Mouse (Mus musculus) neural tube, embryonic 11.5 days (tissue): ENCODE measurements around the gene Nbea. TPM values are rescaled to one million over a fixed set of nuclear protein-coding genes. Genes with fewer than 3 reads are reported as not detected.

Experiments used
- ATAC-seq: fragments of 200-750 bp; cut with Nextera tagmentation; 2 replicates; pipeline ENCODE4 v1.8.0; 2017; ENCODE audit warnings: moderate number of reproducible peaks, mild to moderate bottlenecking, moderate TSS enrichment, moderate library complexity; ENCODE audit not compliant: insufficient read depth, low FRiP score, low TSS enrichment
- DNase-seq: peaks from one replicate; pipeline ENCODE4 v3.0.0-alpha.2; 2015; ENCODE audit warnings: low spot score
- H3K27ac ChIP-seq: fragments of 300-500 bp; sonication (generic); 2 replicates; pipeline ENCODE4 v1.5.1; 2014; ENCODE audit warnings: low read depth, mild to moderate bottlenecking, low read length
- H3K27me3 ChIP-seq: fragments of 300-500 bp; sonication (generic); 2 replicates; pipeline ENCODE4 v1.6.1; 2014; ENCODE audit warnings: mild to moderate bottlenecking, low read length, mixed read lengths; ENCODE audit not compliant: control insufficient read depth, insufficient read depth
- H3K36me3 ChIP-seq: fragments of 300-500 bp; sonication (generic); 2 replicates; pipeline ENCODE4 v1.6.1; 2014; ENCODE audit warnings: mild to moderate bottlenecking, low read length, moderate library complexity, mixed read lengths; ENCODE audit not compliant: control insufficient read depth, insufficient read depth
- H3K4me1 ChIP-seq: fragments of 300-500 bp; sonication (generic); 2 replicates; pipeline ENCODE4 v1.6.1; 2014; ENCODE audit warnings: low read length, mixed read lengths; ENCODE audit not compliant: control insufficient read depth, insufficient read depth
- H3K4me2 ChIP-seq: fragments of 300-500 bp; sonication (generic); 2 replicates; pipeline ENCODE4 v1.6.1; 2014; ENCODE audit warnings: low read depth, mild to moderate bottlenecking, moderate library complexity
- H3K4me3 ChIP-seq: fragments of 300-500 bp; sonication (generic); 2 replicates; pipeline ENCODE4 v1.5.1; 2014; ENCODE audit warnings: low read depth, low read length
- H3K9ac ChIP-seq: fragments of 300-500 bp; sonication (generic); 2 replicates; pipeline ENCODE4 v1.6.1; 2014; ENCODE audit warnings: mild to moderate bottlenecking, low read length
- H3K9me3 ChIP-seq: fragments of 300-500 bp; sonication (generic); 2 replicates; pipeline ENCODE4 v1.6.1; 2016; ENCODE audit warnings: low read length; ENCODE audit not compliant: control insufficient read depth
- WGBS: fragments of 180-500 bp; shearing (Covaris S2); extraction: QIAGEN DNeasy Blood & Tissue Kit; methylation state at CpG from one replicate; pipeline ENCODE4 v1.1.7; 2014; 5-methylcytosine and 5-hydroxymethylcytosine counted together
- polyA plus RNA-seq: library from polyadenylated mRNA; unstranded; fragments of >200 nt; fragmentation: Nextera tagmentation; extraction: Ambion mirVana; gene quantifications from 2 replicates; pipeline ENCODE4 v1.2.1, GENCODE M21; 2014

The Nbea gene
- polyA plus RNA-seq, 1 experiment from 2014 or later: 18.8 TPM

DNA sequence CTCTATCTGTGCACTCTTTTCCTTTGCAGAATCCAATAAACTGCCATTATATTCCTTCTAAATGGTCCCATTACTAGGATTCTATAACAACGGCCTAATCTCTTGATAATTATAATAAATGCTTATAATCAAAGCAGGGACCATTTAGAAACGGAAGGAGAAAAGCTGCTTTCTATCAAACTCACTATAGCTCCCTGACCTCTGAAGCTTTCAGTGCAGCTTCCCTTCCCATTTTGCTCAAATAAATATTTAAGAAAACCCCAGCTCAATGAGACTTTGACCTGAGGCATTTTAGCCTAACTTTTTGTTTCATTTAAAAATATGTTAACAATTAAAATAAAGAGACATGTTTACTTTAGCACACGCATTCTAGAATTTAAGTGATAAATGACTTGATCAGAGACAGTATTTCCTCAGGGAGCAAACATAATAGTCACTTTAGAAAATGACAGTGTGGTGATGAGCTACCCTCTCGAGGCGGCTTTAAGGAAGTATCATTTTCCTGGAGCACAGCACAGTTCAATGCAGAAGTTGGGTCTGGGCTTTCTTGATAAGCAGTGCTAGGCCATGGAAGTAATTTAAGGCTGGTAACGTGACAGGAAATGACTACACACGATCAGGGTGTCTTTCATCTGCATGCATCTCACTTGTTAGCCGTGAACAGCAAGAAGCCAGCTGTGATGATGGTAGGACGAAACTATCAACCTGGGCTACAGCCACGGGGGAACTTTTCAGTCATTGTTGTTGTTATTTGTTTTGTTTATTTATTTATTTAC, 354.8 kb downstream of the Nbea start:
- Histone ChIP-seq H3K4me3 (no peak overlapping the region), H3K9ac (no peak overlapping the region), H3K9me3 (no peaks in the 10 kb centered on the region), H3K27ac (no peak overlapping the region), H3K4me1 (no peaks in the 10 kb centered on the region), H3K27me3 (no peaks in the 10 kb centered on the region), H3K36me3 (no peaks in the 10 kb centered on the region), H3K4me2 (no peak overlapping the region)
- no peak for DNase-seq
- ATAC-seq: no peak
- WGBS: 58% methylated on average over 10 of the region's 10 CpGs

DNA sequence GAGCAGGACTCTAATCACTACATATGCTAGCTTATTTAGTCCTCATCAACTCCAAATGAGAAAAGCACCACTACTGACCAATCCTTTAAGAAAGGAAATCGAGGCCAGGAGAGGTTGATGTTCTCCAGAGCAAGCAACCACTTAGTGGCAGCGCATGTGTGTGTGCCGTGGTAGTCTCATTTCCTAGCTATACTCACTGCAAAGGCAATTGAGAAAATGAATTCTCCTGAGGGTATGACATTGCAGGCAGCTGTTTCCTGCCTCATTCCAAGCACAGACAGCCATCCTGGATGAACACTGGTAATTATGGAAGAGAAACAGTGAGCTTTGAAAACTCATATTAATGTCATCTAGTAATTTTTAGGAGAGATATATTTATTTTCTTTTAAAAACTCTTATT, 358.6 kb downstream of the Nbea start:
- 72% methylated on average over 3 of the region's 3 CpGs for WGBS
- Histone ChIP-seq H3K27me3 (no peaks in the 10 kb centered on the region), H3K36me3 (no peaks in the 10 kb centered on the region), H3K4me2 (no peak overlapping the region), H3K4me1 (no peaks in the 10 kb centered on the region), H3K27ac (no peak overlapping the region), H3K9ac (no peak overlapping the region), H3K4me3 (no peak overlapping the region), H3K9me3 (no peaks in the 10 kb centered on the region)
- DNase-seq (no peak), ATAC-seq (no peak)

DNA sequence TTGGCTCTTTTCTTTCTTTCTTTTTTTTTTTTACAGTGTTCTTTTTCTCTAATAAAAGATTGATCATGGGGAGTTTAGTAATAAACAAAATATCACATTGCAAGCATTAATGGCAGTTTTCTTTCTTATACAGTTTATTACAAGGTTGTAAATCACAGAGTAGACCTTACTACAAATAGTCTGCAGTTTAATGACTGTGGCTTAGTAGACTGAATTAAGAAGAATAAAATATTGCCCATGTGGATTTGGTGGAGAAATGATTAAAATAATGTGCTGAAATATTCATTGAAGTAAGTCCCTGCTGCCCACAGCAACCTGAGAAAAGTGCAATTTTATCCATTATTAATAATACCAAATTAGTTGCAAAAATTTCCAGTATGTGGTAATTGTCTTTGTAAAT, 363.9 kb downstream of the Nbea start:
- Histone ChIP-seq H3K4me1 (no peaks in the 10 kb centered on the region), H3K27me3 (no peaks in the 10 kb centered on the region), H3K9me3 (no peaks in the 10 kb centered on the region), H3K4me3 (no peak overlapping the region), H3K36me3 (no peaks in the 10 kb centered on the region), H3K9ac (no peak overlapping the region), H3K27ac (no peak overlapping the region), H3K4me2 (no peak overlapping the region)
- ATAC-seq (no peak), DNase-seq (no peak)

DNA sequence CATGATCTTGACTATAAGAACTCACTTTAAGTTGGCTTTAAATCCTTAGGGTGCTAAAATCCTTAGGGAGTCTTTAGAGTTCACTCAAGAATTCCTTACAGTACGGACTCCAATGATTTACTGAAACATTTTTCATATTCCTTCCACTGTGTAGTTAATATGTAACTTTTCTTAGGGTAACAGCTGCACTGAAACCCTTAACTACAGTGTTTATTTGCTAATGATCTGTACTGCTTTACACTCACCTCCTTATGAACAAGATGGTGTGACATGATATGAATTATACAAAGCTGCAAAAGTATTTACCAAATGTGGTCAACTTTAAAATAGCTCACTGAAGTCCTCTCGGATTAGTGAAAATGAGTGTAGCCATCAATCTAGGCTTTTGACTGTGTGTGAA, 365.4 kb downstream of the Nbea start:
- Histone ChIP-seq H3K4me1 (no peaks in the 10 kb centered on the region), H3K4me3 (no peak overlapping the region), H3K27ac (no peak overlapping the region), H3K27me3 (no peaks in the 10 kb centered on the region), H3K4me2 (no peak overlapping the region), H3K9me3 (no peaks in the 10 kb centered on the region), H3K9ac (no peak overlapping the region), H3K36me3 (no peaks in the 10 kb centered on the region)
- no peak for DNase-seq
- ATAC-seq: no peak
- 79% methylated on average over 2 of the region's 2 CpGs for WGBS

DNA sequence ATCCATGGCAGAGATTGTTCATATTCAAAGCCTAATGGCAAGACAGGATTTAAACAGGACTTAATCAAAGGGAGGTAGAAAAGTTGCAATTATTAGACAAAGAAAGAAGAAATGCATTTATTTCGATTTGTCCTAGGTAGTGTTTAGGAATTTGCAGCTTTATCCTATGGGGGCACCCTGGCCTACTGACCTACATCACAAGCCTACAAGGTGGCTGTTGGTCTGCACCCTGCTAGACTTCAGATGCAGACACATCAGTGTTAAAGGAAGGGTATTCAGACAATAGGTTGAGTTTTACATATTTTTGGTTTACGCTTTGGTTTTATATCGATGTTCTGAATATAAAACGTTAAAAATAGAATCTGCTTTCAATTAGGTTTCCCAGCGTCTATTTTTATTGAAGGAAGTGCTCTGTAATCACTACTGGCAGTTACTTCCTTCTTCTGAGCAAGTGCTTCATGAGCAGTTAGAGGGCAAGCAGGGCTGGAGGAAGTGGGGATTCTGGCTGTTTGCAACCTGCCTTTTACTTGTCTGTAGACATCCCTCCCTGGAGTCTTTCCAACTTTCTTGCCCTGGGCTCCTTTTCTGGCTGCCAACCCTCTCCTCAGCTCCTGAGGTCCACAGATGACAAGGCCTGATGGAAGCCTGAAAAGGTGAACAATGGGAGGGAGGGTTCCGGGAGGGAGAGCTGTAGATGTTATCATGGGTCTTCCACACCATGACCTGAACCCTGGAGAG, 366.7 kb downstream of the Nbea start:
- Histone ChIP-seq H3K27me3 (no peaks in the 10 kb centered on the region), H3K36me3 (no peaks in the 10 kb centered on the region), H3K9me3 (no peaks in the 10 kb centered on the region), H3K9ac (no peak overlapping the region), H3K4me2 (no peak overlapping the region), H3K4me1 (no peaks in the 10 kb centered on the region), H3K27ac (no peak overlapping the region), H3K4me3 (no peak overlapping the region)
- DNase-seq (no peak), ATAC-seq (no peak)
- 85% methylated on average over 6 of the region's 6 CpGs for WGBS

DNA sequence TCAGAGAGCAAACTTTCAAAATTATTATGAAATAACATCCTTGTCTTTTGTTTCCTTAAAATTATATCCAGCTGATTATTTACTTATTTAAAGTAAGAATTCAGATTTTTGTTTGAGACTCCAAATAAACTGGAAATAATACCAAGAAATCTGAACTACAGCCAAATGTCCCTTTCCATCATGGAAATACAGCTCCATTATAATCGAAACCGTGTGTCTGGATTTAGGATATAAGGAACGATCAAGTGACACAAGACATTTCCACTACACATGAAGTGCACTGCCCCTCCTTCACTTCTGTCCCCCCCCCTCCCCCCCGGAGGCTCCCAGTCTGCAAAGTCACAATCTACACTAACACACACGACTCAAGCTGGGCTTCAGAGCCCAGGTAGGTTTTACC, 367.4 kb downstream of the Nbea start:
- DNase-seq: no peak
- H3K27ac ChIP-seq: no peak overlapping the region
- no peaks in the 10 kb centered on the region for H3K4me1 ChIP-seq
- no peaks in the 10 kb centered on the region for H3K9me3 ChIP-seq
- no peak overlapping the region for H3K4me2 ChIP-seq
- no peak for ATAC-seq
- H3K4me3 ChIP-seq: no peak overlapping the region
- H3K36me3 ChIP-seq: no peaks in the 10 kb centered on the region
- H3K27me3 ChIP-seq: no peaks in the 10 kb centered on the region
- H3K9ac ChIP-seq: no peak overlapping the region
- WGBS: 77% methylated on average over 5 of the region's 5 CpGs

DNA sequence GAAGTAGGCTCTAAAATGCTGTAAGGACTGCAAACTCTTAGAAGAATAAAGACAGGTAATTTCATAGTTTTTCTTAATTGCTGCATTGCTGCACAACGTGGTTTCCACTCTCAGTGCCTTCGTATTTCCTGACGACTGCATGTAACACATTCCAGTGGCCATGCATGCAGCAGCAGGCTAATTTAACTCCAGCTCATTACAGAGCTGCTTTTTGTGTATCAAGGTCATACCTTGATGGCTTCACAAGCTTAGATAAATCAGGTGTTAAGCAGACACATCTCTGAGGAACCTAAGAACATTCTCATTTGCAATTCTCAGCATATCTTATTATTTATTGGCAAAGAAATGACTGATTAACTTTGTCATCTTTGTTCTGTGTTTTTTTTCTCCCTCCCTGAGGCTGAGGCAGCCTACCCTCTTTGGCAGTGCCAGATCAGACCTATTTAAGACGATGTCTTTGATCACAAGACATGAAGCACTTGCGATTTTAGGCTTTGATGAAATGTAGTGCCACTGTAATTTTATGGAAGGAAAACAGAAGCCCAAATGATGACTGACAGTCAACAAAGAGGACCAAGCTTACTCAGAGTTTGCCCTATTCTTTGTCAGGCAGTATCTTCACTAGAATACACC, 368.4 kb downstream of the Nbea start:
- H3K9me3 ChIP-seq: no peaks in the 10 kb centered on the region
- no peaks in the 10 kb centered on the region for H3K36me3 ChIP-seq
- DNase-seq (no peak), ATAC-seq (no peak)
- H3K27ac ChIP-seq: no peak overlapping the region
- 80% methylated on average over 5 of the region's 5 CpGs for WGBS
- no peak overlapping the region for H3K4me2 ChIP-seq
- no peaks in the 10 kb centered on the region for H3K4me1 ChIP-seq
- H3K9ac ChIP-seq: no peak overlapping the region
- no peaks in the 10 kb centered on the region for H3K27me3 ChIP-seq
- no peak overlapping the region for H3K4me3 ChIP-seq

DNA sequence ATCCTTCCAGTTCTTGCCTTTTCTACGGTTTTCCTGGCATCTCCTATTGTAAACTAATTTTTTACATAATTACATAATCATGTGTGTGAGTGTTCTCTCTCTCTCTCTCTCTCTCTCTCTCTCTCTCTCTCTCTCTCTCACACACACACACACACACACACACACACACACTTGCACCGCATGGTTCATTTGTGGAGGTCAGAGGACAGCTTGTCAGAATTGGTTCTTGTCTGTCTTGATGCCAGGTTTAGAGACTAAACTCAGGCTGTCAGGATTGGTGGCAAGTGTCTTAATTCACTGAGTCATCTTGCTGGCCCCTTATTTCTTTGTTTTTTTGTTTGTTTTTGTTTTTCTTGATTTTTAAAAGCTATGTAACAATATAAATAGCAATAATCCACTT, 388.7 kb downstream of the Nbea start:
- no peaks in the 10 kb centered on the region for H3K27me3 ChIP-seq
- no peak overlapping the region for H3K4me3 ChIP-seq
- H3K9ac ChIP-seq: no peak overlapping the region
- WGBS: 79% methylated on average over 2 of the region's 2 CpGs
- no peaks in the 10 kb centered on the region for H3K4me1 ChIP-seq
- no peaks in the 10 kb centered on the region for H3K36me3 ChIP-seq
- H3K27ac ChIP-seq: no peak overlapping the region
- ATAC-seq: no peak
- H3K9me3 ChIP-seq: no peaks in the 10 kb centered on the region
- H3K4me2 ChIP-seq: no peak overlapping the region
- no peak for DNase-seq
